Mouse (Mus musculus) embryo, embryonic 11.5 days (tissue): ENCODE measurements around the gene Syn3.
"Not testable (repeated sequence)": the region's sequence is repeated elsewhere in the genome, so short reads cannot be mapped to it uniquely, and the experiment has no call there.

ENCODE experiments used
- DNase-seq: peaks from one replicate; pipeline ENCODE4 v3.0.0-alpha.2; 2012; ENCODE audit warnings: low read depth, low spot score

Syn3 gene

DNA sequence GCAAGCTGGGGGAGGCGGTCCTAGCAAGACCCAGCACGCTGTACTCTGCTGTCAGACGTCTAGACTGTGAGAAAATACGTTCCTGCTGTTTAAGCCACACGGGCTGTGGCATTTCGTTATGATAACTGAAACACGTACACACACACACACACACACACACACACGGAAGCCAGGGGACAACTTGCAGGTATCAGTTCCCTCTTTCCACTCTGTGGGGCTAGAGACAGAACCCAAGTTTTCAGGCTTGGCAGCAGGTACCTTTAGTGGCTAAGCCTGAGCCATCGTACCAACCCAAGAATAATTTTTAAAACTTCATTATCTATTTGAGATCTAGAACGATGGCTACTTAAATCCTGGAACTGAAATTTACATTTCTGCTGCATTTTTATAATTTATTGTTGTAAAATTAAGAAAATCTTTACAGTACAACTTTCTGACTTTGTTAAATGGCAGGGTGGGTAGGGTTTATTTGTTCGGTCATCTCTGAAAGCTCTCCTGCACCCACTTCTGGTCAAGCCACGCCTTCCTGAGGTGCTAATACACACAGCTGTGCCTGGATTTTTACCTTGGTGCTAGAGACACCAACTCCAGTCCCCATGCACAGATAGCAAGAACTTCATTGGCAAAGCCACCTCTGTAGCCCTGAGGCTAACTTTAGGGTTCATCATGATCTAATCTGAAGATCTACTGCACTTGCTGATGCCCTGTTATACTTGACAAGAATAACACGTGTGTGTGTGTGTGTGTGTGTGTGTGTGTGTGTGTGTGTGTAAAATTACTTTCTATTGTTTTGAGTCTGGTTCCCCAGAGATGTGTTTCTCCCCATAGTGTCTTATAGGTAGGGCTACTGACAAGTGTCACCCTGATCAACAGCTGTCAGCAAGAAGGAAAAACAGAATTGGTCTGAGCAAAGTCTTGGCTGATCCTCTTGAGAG, 29.8 kb downstream of the Syn3 start:
- DNase-seq, result no peak

DNA sequence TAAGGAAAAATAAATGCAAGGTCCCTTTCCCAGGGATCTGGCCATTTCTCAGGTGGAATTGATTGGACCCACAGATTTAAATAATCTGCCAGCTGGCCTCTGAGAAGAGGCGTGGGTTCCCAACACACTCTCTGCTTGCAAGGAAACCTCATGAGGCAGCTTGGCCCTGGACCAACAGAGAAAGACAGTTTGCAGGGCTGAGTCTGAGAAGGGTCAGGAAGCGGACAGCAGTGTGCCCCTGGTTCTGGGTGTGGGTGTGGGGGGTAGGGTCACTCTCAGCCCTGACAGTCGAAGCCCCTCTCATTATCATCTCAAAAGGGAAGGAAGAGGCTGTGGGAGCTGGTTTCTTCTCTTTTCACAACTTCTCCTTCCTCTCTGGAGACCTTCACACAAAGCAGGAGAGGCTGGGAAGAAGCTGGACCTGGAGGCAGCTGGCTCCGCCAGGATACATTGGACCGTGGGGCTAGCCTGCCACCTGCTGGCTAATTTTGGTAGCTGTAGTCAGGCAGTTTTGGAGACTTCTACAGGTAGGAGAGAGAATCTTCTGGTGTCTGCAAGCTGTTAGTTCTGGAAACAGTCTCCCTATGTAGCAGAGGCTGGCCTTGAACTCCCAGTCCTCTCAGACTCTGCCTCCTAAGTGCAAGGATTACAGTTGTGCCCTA, 35.0 kb downstream of the Syn3 start:
- DNase-seq, result peak; percentile 65

DNA sequence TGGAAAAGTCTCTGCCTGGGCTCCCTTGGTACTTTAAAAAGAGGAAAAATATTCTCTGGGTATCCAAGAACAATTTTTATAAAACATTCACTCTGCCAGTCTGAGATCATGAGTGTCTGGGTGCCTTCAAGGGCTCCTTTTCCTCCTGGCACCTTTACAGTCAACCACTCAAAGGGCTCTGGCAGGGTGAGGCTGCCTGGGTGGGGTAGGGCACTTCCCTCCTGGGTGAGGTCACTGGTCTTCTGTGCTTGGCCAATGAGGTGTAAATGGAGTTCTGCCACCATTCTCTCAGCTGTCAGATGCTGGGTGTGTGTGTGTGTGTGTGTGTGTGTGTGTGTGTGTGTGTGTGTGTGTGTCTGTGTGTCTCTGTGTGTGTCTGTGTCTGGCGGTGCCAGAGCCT, 39.1 kb downstream of the Syn3 start:
- DNase-seq, result no peak

DNA sequence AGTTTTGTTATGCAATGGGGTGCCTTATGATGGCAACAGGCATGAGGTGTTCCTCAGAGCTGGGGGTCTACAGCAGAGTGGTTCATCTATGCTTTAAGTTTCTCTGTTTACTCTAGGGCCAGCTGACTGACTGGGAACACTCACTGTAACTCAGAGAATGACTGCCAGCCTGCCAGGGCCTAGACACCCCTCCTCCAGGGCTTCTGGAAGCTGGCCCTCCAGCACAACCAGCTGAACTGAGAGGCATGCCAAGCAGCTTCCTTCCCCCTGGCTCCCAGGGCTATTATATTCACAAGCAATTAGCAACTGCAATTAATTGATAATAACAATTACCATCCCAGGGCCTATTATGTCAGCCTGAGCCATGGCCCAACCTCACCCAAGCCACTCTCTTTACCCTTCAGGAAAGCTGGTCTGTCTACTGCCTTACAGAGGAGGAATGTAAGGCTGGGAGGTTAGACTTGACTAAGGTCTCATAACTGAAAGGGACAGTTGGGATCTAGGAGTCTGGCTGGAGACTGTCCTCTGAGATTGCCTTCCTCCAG, 41.0 kb downstream of the Syn3 start:
- no peak for DNase-seq

DNA sequence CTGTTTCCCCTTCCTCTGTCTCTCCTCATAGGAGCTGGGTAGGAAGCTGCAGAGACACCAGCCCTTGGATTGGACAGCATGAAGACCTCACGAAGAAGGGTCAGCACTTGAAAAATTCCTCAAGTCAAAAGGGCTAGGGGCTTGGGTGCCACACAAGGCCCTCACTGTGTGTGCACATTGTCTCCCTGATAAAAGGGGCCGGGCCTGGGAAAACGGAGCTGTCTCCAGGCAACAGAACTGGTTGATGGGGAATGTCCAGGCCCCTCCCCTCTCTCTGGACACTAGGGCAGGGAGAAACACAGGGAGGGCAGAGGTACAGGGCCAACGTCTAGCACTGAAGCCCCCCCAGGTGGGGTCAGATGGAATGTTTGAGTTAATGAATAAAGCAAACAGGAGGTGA, 41.5 kb downstream of the Syn3 start:
- no peak for DNase-seq

DNA sequence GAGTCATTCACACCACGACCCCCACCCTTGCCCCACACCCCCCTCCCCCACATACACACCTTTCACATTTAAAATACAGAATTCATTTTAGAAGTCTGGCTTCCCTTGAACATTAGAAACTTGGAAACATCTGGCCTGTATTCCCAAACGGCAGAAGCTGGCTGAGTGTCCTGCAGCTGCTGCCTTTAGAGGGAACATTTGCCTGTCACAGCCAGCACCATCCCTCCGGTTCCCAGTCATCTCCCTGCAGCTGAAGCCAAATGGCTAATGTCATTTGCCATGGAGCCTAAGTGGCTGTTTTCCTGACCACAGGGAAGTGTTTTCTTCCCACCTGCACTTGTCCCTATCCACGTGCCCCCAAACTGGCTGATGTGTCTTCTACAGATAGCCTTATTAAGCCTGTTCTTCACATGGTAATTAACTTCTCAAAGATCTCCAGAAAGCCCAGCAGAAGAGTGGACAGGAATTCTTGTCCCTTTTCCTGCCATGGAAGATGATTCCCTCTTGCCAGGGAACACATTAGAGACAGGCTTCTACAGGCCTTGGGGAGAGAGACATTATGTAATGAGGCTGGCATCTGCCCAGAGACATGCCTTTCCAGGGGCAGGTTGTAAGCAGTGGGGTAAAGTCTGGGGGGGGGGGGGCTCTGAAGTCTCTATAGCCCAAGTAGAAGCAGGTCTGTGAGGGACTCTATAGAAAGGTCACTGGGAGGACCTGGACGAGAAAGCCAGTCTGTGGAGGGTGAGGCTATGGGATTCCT, 43.2 kb downstream of the Syn3 start:
- DNase-seq, result no peak

DNA sequence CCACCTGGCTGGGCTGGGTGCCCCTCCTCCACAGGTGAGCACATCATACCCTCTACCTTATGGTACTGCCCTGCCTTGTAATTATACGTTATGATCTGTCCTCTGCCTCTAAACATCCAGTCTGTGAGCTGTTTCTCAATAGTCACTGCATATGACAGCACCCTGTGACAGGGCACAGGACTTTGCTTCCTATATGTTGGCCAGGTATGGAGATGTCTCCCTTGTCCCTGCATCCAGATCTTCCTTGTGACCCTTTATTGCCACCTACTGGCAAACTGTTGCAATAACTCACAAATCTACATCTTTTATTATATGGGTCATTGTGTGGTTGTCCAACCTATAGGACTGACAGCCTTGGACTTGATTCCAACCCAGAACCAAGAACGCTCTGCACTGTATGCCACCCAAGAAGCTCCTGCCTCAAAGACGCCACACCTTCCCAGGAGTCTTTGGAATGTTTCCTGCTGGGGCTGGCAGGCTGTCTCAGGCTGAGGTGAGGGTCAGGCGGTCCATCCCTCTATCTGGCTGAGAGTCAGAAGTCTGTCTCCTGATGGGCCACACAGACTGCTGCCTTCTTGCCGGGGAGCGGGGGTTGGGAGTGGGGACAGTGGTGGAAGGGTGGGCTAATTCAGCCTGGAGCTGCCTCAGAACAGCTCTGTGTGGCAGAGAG, 46.2 kb downstream of the Syn3 start:
- DNase-seq, result peak; percentile 40

DNA sequence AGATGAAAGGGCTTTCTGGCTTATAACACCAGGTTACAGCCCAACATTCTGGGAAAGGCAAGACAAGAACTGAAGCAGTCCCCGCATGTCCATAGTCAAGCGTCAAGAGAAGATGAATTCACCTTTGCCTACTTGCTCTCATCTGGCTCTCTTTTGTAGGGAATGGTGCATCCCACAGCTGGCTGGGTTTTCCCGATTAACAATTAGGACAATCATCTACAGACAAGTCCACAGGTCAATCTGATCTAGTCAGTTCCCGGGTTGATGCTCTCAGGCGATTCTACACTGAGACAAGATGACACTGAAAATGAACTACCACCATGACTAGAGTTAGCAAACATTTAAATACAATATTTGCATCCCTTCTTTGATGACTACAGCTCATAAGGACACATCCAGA, 47.4 kb downstream of the Syn3 start:
- no peak for DNase-seq

DNA sequence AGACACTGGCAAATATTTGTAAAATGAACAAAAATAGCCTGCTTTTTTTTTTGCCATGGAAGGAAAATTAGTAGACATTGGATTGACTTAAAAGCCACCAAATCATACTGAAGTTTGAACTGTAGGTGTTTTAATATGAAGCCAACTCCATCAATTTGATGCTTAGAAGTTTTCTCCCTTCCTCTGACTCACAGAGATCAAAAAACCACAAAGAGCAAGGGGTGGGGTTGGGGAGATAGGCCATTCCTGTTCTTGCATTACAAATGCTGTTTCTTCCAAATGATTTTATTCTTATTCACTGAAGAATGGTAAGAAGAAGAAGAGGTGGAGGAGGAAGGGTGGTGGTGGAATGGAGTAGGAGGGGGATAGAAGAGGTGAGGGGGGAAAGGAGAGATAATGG, 52.0 kb downstream of the Syn3 start:
- DNase-seq, result no peak

DNA sequence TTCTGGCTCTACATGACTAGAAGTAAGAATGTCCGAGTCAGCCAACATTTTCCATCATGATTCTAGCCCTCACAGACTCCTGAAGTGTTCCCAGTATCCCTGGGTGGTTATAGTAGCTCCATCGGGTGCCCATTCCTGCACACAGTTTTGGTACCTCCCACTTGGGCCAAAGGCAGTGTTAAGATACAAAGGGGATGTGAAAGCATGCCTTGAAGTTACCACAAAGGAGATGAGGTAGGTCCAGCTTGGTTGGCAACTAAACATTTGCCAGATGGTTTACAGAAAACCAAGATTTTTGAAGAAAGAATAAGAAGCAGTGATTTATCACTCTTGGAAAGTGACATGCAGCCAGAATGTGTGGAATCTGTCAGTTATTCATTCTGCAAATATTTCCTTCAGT, 53.5 kb downstream of the Syn3 start:
- DNase-seq, result no peak

DNA sequence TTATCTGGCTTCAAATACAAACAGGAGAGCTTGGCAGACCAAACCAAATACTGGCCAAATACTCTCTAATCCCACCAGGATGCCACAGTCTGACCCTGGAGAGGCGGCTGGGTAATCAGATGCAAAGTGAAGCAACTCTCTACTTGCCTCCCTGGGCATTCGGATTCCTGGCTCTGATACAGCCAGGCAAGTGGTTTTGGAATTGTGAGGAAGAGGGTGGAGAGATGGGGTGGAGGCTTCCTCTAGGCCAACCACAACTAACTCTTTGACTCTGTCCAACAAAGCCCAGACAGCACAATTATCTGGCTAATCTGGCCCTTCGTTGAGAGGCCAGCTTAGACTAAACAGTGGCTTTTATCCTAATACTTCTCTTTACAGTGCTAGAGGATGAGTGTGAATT, 54.0 kb downstream of the Syn3 start:
- no peak for DNase-seq

DNA sequence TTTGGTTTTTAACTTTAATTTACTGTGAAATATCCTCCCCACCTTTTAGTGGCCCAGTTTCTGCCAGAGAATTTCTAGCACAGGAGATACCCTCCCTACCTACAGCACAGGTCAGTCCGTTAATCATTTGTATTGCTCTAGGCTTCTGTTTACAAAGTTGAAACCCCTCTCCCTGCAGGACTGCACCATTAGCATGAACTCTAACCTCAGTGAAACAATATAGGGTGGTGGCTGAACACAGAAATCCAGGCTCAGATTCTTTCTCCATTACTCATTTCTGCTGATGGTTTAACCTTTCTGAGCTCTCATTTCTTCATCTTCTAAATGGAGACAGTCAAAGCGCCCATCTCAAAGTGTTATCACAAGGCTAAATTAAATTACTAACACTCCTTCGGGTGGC, 56.9 kb downstream of the Syn3 start:
- no peak for DNase-seq

DNA sequence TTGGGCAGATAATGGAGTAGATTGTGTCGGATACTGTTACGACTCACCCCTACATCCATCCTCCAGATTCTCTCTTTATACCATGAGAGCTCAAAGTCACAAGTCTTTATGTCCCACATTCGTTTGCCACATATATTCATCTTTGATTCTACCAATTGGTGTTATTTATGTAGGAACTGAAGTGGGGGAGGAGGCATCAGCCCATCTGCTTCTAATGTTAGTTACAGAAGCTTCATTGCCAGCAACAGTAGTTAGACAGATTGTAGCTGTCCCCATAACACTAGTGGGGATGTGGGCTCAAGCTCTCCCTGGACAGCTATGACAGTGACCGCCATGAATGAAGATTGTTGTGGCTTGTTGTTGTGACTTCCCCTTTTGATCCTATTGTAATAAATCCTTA, 59.1 kb downstream of the Syn3 start:
- no peak for DNase-seq

DNA sequence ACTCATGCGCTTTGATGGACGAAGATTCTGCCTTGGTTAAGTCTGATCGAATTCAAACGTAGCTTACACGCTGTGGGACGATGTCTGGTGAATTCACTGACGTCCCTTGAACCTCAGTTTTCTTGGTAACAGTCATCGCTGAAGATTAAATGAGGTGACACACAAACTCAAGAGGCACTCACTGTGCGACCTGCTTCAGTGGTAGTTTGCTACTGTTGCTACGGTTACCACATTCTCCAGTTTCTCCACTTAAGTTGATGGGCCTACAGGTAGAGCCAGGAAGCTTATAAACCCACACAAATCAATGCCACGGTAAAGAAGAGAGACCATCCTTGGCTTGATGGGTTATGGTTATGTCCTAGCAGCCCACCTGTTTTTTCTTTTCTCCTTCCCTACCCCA, 61.4 kb downstream of the Syn3 start:
- no peak for DNase-seq

DNA sequence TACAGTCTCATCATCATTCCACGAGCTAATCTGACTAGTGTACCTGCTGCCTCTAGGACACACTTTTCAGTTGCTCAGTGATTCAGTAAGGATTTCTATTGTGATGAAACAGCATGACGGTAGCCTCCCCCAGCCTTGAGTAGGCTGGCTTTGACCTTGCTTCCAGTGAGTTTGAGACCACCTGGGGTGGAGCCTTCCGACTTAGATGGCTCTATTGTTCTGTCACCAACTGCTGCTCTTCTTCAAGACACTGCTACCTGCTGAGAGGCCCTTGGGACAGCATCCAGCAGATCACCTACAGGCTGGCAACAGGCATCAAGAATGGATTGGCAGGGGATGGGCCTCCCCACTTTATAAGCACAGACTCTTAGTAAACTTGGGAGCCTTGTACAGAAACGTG, 63.7 kb downstream of the Syn3 start:
- DNase-seq, result not testable (repeated sequence)

DNA sequence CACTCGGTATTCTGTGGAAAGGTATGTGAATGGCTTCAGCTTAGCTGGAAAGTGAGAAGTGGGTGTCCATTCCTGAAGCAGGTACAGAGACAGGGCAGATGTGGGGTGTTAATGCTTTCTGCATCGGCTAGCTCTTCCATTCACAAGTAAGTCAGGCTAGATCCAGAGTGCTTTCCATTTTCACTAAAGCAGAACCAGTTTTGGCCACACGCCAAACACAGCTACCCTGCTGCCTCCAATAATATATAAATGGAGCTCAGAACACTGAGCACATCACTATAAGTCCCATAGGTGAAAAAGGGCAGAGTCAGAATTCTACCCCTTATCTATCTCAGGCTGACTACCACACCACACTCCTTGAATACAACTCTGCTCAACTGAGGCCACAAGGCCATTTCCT, 69.0 kb downstream of the Syn3 start:
- no peak for DNase-seq

DNA sequence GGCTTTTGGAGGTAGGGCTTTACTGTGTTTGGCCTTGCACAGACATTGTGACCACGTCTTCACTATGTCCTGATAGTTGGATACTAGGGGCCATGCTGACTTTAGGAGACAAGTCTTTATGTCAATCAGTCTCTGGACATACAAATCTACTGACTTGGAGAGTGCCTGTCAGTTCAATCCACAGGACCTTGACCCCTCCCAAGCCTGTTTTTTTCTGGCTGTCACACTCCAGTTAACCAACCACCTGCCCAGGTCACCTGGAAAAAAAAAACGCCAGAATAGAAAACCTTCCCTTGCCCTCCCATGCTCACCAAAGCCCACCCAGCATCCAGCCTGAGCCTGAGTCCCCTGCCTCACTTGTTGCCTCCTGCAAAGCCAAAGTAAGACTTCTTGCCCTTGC, 70.7 kb downstream of the Syn3 start:
- no peak for DNase-seq

DNA sequence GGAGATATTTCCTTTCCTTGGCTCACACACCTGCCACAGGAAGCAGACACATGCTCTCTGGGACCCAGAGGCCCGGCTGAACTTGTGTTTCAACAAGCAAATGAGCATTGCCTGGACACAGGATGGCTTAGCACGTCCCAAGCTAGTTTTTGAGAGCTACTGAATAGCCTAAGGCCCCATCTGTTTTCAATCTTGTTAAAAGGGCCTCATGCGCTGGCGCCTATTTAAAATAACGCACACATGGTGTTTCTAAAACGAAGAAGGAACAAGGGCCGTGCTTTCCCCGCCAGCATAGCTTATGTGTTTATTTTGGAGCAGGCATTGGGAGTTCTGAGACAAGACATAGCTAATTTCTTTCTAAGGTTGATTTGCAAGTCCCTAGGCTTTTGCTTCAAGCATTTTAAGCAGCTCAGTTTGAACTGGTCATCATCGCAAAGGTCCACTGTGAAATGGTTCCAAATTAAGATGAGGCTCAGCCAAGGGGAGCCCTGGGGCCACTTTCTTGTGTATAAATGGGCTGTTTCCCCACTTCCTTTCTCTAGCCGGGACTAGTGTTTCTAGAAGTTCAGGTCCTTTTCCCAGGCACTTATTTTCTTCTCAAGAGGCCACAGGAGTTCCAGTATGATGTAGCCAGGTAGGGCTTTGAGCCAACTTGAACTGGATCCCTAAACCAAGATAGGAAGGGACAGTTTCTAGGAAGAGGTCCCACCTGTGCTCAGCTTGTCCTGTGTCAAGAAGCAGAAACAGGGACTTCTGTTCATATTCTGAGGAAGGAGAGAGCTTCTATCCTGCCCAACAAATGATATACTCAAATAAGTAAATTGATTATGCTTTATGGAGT, 72.8 kb downstream of the Syn3 start:
- peak; percentile 46 for DNase-seq

DNA sequence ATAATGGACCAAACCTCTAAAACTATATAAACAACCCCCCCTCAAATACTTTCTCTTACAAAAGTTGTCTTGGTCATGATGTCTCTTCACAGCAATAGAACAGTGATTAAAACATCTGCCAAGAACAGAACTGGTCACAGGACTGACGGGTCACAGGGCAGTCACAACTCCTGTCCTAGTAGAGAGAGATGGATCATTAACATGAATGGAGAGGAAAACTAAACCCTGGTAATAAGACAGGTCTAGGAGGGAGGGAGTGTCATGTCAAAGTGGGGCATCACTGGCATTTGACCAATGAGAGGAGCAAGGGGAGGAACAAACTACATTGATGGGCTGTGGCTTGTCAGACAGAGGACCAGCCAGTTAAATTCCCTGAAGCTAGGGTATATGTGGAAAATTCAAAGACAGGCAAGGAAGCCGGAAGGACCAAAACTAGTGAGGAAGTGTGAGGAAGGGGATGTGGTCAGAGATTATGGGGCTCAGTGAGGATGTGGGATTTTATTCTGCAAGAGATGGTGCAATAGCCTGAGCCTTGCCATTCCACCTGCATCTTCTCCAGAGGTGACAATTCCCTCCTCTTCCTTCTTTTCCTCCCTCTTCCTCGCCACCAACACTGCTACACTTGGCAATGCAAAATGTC, 76.8 kb downstream of the Syn3 start:
- no peak for DNase-seq

DNA sequence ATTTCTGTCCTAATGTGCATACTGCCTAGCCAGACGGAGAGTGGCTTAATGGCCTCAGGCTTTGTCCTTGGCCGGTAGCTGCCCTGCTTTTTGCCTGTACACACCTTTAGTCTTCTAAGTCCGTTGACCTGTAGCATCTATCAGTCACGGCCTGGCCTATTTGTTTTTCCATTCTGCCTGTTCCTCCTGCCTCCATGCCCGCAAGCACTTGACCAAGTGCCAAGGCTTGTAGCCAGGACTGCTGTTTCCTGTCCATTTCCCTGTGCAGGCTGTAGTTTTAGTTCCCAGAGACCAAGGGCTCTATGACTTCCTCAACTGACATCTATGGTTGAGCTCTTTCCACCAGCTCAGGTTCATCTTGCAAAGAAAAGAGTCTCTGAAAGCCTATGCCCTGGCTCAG, 79.8 kb downstream of the Syn3 start:
- DNase-seq, result no peak
